Mouse (Mus musculus) brain, adult 2 months (tissue): ENCODE measurements around the gene Rora.
A peak's percentile ranks its signal among the peaks of the same experiment; 100 is the strongest.

Source experiments
- DNase-seq: peaks from one replicate; pipeline ENCODE4 v3.0.0; 2011; ENCODE audit warnings: low read depth, low spot score

Rora gene

DNA sequence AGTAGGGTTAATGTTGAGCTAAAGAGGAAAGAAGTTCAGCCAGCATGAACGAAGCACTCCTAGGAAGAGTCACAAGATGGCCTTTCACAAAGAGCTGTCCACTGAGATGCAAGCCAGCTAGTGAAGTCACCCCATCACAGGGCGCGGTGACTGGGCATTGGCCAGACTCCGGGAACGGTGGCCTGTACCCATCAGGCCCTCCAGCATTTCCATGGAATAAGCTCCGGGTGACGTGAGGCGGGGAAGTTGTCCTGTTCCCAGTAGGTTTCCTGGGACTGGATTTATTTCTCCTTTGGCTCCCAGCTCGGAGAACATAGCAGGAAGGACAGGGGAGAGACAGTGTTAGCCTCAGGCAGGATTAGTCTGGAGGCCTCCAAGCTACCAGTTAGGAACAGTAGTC, 481.0 kb downstream of the Rora start:
- DNase-seq, result no peak

- peak; percentile 54 for DNase-seq
Observed at GRCm38 (mm10) chr9:69136821-69137220, 483.2 kb downstream of the Rora start.

DNA sequence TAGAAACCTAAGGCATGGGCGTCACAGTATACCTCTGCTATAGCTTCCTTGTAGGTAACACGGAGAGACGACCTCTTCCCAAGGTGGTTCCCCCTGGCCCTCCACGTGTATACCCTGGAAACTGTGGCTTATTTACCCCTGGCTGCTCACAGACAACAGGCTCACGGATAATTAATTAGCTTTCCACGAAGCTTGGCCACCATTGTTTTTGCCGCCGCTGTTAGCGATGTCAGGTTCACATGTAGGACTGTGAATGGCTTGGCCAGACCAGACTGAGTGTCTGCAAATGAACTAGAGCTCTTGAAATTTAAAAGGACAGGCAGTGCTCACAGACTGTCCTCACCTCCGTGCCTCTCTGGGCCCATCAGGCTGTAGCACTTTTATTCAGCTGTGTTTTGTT, 483.8 kb downstream of the Rora start:
- no peak for DNase-seq

- no peak for DNase-seq
Observed at GRCm38 (mm10) chr9:69140144-69140543, 486.6 kb downstream of the Rora start.

GRCm38 (mm10) chr9:69141859-69142258, 488.3 kb downstream of the Rora start:
- DNase-seq, result peak; percentile 27

DNA sequence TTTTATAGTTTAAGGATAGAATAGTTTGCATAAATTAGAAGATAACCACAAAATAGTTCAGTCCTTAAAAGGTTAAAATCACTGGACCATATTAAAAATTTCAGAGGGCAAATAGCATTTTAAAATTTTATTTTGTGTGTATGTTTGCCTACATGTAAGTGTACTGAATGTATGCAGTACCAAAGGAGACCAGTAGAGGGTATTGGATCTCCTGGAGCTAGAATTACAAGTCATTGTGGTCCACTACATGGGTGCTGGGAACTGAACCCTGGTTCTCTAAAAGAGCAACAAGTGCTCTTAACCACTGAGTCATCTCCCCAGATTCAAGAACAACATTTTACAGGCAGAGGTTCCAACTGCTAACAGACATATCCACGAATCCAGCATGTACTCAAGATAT, 493.4 kb downstream of the Rora start:
- no peak for DNase-seq

- peak; percentile 46 for DNase-seq
Observed at GRCm38 (mm10) chr9:69150224-69150623, 496.6 kb downstream of the Rora start.

GRCm38 (mm10) chr9:69154684-69155083, 501.1 kb downstream of the Rora start:
- no peak for DNase-seq

DNA sequence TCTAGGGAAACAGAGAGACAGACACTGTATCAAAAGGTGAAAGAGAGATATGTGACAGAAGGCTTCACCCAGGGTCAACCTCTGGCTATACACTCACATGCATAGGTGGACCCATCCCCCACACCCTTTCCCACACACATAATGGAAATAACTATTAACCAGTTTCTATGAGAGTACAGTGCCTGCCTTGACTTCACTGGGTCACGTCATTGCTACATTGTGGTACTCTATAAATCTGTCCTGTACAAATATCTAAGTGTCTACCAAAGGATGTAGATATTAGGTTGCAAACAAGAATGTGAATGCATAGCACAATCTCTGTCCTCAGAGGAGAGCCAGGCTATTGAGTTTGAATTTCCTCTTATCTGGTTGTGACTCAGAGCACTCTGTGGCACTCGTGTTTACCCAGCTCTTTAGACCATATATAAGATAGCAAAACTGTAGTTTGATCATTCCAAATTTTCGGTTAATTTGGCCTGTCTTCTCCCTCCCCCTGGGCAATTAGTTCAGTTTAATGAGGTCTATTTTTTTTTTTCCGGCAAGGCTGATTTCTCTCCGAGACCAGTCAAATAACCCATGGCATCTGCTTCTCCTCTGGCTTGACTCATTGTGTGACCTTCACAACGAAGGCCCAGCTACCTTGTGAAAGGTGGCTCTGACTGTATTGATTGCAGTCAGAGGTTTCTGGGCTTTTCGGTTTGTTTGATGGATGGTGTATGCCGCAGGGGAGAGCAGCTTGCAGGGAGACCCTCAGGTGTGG, 502.4 kb downstream of the Rora start:
- no peak for DNase-seq

DNA sequence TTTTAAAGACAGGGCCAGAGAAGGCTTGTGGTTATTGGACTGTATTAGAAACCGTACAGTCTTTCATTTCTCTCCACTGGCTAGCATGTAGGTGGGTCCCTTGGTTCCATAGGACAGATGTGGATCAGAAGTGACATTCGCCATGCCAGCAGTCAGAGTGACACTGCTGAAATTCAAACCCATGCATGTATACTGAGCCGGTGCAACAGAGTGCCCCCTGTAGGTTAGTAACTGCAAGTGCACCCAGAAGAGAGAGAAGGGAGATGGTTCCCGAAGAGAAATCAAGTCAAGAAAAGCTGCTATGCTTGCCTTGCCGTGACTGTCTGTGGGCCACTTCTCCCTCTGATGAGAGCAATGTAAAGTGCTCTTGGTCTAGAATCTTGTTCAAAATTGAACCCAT, 507.2 kb downstream of the Rora start:
- no peak for DNase-seq

GRCm38 (mm10) chr9:69164653-69165052, 511.1 kb downstream of the Rora start:
- peak; percentile 43 for DNase-seq

DNA sequence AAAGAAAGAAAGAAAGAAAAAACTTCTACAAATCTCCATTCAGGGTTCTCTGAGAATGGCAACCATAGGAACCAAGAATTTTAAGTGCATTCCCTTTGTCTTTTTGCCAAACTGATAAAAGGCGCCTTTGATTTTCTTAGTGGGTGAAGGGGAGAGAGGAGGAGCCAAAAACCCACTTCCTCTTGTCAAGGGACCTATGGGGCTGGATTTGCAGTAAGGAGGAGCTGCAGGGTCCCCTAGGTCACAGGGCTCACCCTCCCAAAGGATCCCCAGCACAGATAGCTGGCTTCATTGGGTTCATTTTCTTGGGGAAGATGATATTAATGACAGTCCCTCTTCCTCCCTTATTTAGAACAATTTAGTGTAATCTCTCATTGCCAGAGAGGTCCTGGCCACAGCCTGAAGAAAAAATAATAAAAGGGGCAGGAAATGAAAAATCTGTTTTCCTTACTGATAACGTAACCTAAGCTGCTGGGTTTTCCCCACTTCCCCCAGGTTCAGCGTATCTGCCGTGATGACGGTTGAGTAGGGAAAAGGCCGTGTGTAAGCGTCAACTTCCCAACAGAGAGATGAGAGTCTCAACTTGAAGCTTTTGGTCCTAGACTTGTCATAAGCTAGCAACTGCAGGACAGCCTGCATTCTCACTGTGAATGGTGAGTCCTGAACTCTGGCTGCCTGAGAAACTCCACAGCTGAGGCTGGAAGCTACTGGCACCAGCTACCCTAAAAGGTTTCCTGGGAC, 511.7 kb downstream of the Rora start:
- DNase-seq, result no peak

- DNase-seq, result no peak
Observed at GRCm38 (mm10) chr9:69174061-69174460, 520.5 kb downstream of the Rora start.

DNA sequence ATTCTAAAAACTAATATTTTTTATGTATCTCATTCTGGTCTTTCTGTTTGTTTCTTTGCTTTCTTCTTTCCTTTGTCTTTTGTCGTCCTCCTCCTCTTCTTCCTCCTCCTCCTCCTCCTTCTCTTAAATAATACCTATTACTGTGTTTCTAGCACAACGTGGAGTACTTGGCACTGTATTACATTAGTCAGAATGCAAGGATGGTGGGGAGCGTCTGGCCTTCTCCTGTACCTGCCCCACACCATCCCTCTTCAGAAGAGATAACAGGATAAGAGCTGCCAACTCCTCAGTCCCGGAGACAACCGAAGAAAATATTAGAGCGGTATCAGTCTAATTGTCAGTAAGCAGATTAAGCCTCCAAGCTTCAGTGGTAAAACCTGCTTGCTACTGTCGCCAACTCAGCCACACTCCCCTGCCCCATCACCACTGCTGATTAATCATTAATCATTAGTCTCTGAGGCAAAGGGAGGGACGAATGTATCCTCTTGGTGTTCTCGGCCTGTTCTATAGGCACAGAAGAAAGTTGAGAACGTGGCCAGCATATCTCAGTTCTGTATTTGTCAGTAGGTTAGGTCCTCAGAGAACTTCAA, 521.0 kb downstream of the Rora start:
- DNase-seq, result no peak

DNA sequence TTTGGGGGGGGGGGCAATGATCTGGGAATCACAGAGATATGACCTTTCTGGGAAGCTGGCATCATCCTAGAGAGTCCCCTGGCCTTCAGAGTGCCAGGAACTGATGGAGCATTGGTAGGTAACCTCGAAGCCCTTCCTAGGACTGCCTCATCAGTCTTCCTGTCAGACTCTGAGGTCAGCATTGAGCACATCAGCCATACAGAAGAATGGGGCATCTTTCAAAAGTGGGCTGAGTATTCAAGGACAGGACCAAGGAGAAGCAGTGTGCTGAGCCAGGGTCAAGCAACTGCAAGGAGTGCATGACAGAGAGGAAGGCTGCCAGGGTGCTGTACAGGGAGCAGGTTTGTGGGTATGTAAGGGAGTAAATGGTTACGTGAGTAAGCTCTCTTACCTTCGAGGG, 523.4 kb downstream of the Rora start:
- no peak for DNase-seq

GRCm38 (mm10) chr9:69179224-69179623, 525.6 kb downstream of the Rora start:
- DNase-seq, result no peak

- no peak for DNase-seq
Observed at GRCm38 (mm10) chr9:69180961-69181360, 527.4 kb downstream of the Rora start.

GRCm38 (mm10) chr9:69181411-69181810, 527.8 kb downstream of the Rora start:
- peak; percentile 31 for DNase-seq

- no peak for DNase-seq
Observed at GRCm38 (mm10) chr9:69183888-69184287, 530.3 kb downstream of the Rora start.

GRCm38 (mm10) chr9:69190726-69191125, 537.1 kb downstream of the Rora start:
- no peak for DNase-seq

DNA sequence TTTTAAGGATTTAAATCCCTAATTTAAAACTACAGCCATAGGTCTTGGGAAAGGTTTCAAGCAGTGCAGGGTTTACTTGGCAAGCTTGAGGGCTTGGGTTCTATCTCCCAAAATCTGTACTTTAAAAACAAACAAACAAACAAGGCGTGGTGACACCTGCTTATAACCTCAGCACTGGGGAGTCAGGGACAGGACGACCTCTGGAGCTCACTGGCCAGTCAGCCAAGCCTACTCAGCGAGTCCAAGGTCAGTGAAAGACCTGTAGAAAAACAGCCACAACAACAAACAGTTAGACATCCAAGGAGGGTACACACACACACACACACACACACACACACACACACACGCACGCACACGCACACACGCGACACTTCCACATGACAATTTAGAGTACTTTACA, 538.9 kb downstream of the Rora start:
- DNase-seq, result no peak

- DNase-seq, result peak; percentile 61
Observed at GRCm38 (mm10) chr9:69194638-69195605, 541.3 kb downstream of the Rora start.
